Mouse (Mus musculus) heart, embryonic 10.5 days (tissue): ENCODE data around the gene Babam1. TPM values are rescaled to one million over a fixed set of nuclear protein-coding genes. Genes with fewer than 3 reads are reported as not detected.
A peak's percentile ranks its signal among the peaks of the same experiment; 100 is the strongest.

Source experiments
- DNase-seq: peaks from one replicate; pipeline ENCODE4 v3.0.0-alpha.2; 2017; ENCODE audit warnings: low spot score
- H3K27ac ChIP-seq: fragments of 300-500 bp; sonication (generic); 2 replicates; pipeline ENCODE4 v1.5.1; 2016; ENCODE audit warnings: mild to moderate bottlenecking
- H3K27me3 ChIP-seq: fragments of 300-500 bp; sonication (generic); 2 replicates; pipeline ENCODE4 v1.6.1; 2016; ENCODE audit warnings: mild to moderate bottlenecking; ENCODE audit not compliant: poor library complexity, insufficient read depth, severe bottlenecking
- H3K36me3 ChIP-seq: fragments of 300-500 bp; sonication (generic); 2 replicates; pipeline ENCODE4 v1.6.1; 2016; ENCODE audit warnings: mild to moderate bottlenecking, moderate library complexity
- H3K4me1 ChIP-seq: fragments of 300-500 bp; sonication (generic); 2 replicates; pipeline ENCODE4 v1.6.1; 2016; ENCODE audit warnings: mild to moderate bottlenecking
- H3K4me3 ChIP-seq: fragments of 300-500 bp; sonication (generic); 2 replicates; pipeline ENCODE4 v1.5.1; 2016; ENCODE audit warnings: mild to moderate bottlenecking, moderate library complexity
- H3K9me3 ChIP-seq: fragments of 300-500 bp; sonication (generic); 2 replicates; pipeline ENCODE4 v1.6.1; 2016; ENCODE audit warnings: mild to moderate bottlenecking, moderate library complexity
- WGBS: fragments of 180-500 bp; shearing (Covaris S2); methylation state at CpG from one replicate; pipeline ENCODE4 v1.1.7; 2016; 5-methylcytosine and 5-hydroxymethylcytosine counted together
- polyA plus RNA-seq: library from polyadenylated mRNA; unstranded; fragments of >200 nt; fragmentation: Nextera tagmentation; extraction: Ambion mirVana; gene quantifications from 2 replicates; pipeline ENCODE4 v1.2.1, GENCODE M21; 2016

Babam1 gene
- polyA plus RNA-seq, 1 experiment from 2014 or later = 111 TPM

- no peak for DNase-seq
- H3K27me3 ChIP-seq = no peaks in the 10 kb centered on the region
- no peaks in the 10 kb centered on the region for H3K36me3 ChIP-seq
- H3K4me1 ChIP-seq = peaks cover 22% of the 10 kb centered on the region
- 67% methylated on average over 12 of the region's 12 CpGs for WGBS
- no peaks in the 10 kb centered on the region for H3K9me3 ChIP-seq
- no peak overlapping the region for H3K4me3 ChIP-seq
- H3K27ac ChIP-seq = peak overlapping the region; percentile 37; the same call in 1 of the 2 replicates
Measured at GRCm38 (mm10) chr8:71385212-71385835, 11.3 kb upstream of the Babam1 start.

- Histone ChIP-seq H3K4me1 (peaks cover 16% of the 10 kb centered on the region), H3K36me3 (no peaks in the 10 kb centered on the region), H3K27ac (no peak overlapping the region), H3K4me3 (no peak overlapping the region), H3K27me3 (no peaks in the 10 kb centered on the region), H3K9me3 (no peaks in the 10 kb centered on the region)
- 47% methylated on average over 1 of the region's 1 CpGs for WGBS
- no peak for DNase-seq
Measured at GRCm38 (mm10) chr8:71388267-71388666, 8.4 kb upstream of the Babam1 start.

GRCm38 (mm10) chr8:71391696-71392095, 5.0 kb upstream of the Babam1 start:
- WGBS = 82% methylated on average over 2 of the region's 2 CpGs

GRCm38 (mm10) chr8:71392391-71392790, 4.3 kb upstream of the Babam1 start:
- H3K27me3 ChIP-seq = peaks cover 5% of the 10 kb centered on the region; the same call in 1 of the 2 replicates
- no peak for DNase-seq

More at GRCm38 (mm10) chr8:71391696-71392095, 5.0 kb upstream of the Babam1 start:
- Histone ChIP-seq H3K27me3 (peaks cover 5% of the 10 kb centered on the region; the same call in 1 of the 2 replicates), H3K4me1 (peaks cover 22% of the 10 kb centered on the region), H3K27ac (no peak overlapping the region), H3K4me3 (no peak overlapping the region), H3K36me3 (no peaks in the 10 kb centered on the region), H3K9me3 (no peaks in the 10 kb centered on the region)
- DNase-seq = no peak

GRCm38 (mm10) chr8:71392871-71393270, 3.8 kb upstream of the Babam1 start:
- peaks cover 5% of the 10 kb centered on the region; the same call in 1 of the 2 replicates for H3K27me3 ChIP-seq
- WGBS = 14% methylated on average over 3 of the region's 3 CpGs
- peak overlapping the region; percentile 31 for H3K4me3 ChIP-seq
- DNase-seq = no peak
- H3K9me3 ChIP-seq = no peaks in the 10 kb centered on the region
- no peak overlapping the region for H3K27ac ChIP-seq
- peaks cover 32% of the 10 kb centered on the region for H3K4me1 ChIP-seq
- no peaks in the 10 kb centered on the region for H3K36me3 ChIP-seq

More at GRCm38 (mm10) chr8:71392391-71392790, 4.3 kb upstream of the Babam1 start:
- Histone ChIP-seq H3K27ac (no peak overlapping the region), H3K4me1 (peaks cover 27% of the 10 kb centered on the region), H3K4me3 (no peak overlapping the region), H3K36me3 (no peaks in the 10 kb centered on the region), H3K9me3 (no peaks in the 10 kb centered on the region)
- 74% methylated on average over 5 of the region's 5 CpGs for WGBS

- Histone ChIP-seq H3K36me3 (peaks cover 12% of the 10 kb centered on the region), H3K9me3 (no peaks in the 10 kb centered on the region), H3K27ac (peak overlapping the region; percentile 85; the same call in 1 of the 2 replicates), H3K27me3 (peaks cover 5% of the 10 kb centered on the region; the same call in 1 of the 2 replicates), H3K4me3 (no peak overlapping the region), H3K4me1 (peaks cover 32% of the 10 kb centered on the region)
- no peak for DNase-seq
- WGBS = 71% methylated on average over 7 of the region's 7 CpGs
Measured at GRCm38 (mm10) chr8:71394481-71394880, 2.2 kb upstream of the Babam1 start.

GRCm38 (mm10) chr8:71395071-71395470, 1.6 kb upstream of the Babam1 start:
- no peak for DNase-seq
- H3K27ac ChIP-seq = peak overlapping the region; percentile 85; the same call in 1 of the 2 replicates
- H3K36me3 ChIP-seq = peaks cover 17% of the 10 kb centered on the region
- no peak overlapping the region for H3K4me3 ChIP-seq
- peaks cover 32% of the 10 kb centered on the region for H3K4me1 ChIP-seq
- H3K27me3 ChIP-seq = peaks cover 5% of the 10 kb centered on the region; the same call in 1 of the 2 replicates
- no peaks in the 10 kb centered on the region for H3K9me3 ChIP-seq
- 78% methylated on average over 10 of the region's 10 CpGs for WGBS

GRCm38 (mm10) chr8:71395629-71396028, 1.0 kb upstream of the Babam1 start, which contains the start of gene Ushbp1:
Gene Ushbp1, minus strand, starts transcription at chr8:71395802.
- WGBS = 66% methylated on average over 9 of the region's 9 CpGs
- peak within 1 kb of the TSS; percentile 85 for H3K27ac ChIP-seq
- H3K36me3 ChIP-seq = peaks cover 21% of the 10 kb centered on the region
- peaks cover 5% of the 10 kb centered on the region; the same call in 1 of the 2 replicates for H3K27me3 ChIP-seq
- no peak for DNase-seq
- H3K4me1 ChIP-seq = peaks cover 32% of the 10 kb centered on the region
- peak within 1 kb of the TSS; percentile 81 for H3K4me3 ChIP-seq
- H3K9me3 ChIP-seq = no peaks in the 10 kb centered on the region

- H3K27me3 ChIP-seq = peaks cover 5% of the 10 kb centered on the region; the same call in 1 of the 2 replicates
- no peaks in the 10 kb centered on the region for H3K9me3 ChIP-seq
- H3K27ac ChIP-seq = no peak overlapping the region
- peak overlapping the region; percentile 81 for H3K4me3 ChIP-seq
- H3K4me1 ChIP-seq = peaks cover 29% of the 10 kb centered on the region
- H3K36me3 ChIP-seq = peaks cover 25% of the 10 kb centered on the region
- WGBS = 82% methylated on average over 12 of the region's 12 CpGs
- no peak for DNase-seq
Measured at GRCm38 (mm10) chr8:71397701-71398100, 1.0 kb downstream of the Babam1 start.

- 89% methylated on average over 2 of the region's 2 CpGs for WGBS
- no peaks in the 10 kb centered on the region for H3K9me3 ChIP-seq
- H3K4me1 ChIP-seq = peaks cover 34% of the 10 kb centered on the region
- peak; percentile 69 for DNase-seq
- no peak overlapping the region for H3K27ac ChIP-seq
- no peak overlapping the region for H3K4me3 ChIP-seq
- no peaks in the 10 kb centered on the region for H3K27me3 ChIP-seq
- peaks cover 25% of the 10 kb centered on the region for H3K36me3 ChIP-seq
Measured at GRCm38 (mm10) chr8:71400826-71401225, 4.2 kb downstream of the Babam1 start.

- Histone ChIP-seq H3K27ac (no peak overlapping the region), H3K4me3 (no peak overlapping the region), H3K27me3 (no peaks in the 10 kb centered on the region), H3K36me3 (peaks cover 25% of the 10 kb centered on the region), H3K9me3 (no peaks in the 10 kb centered on the region), H3K4me1 (peaks cover 37% of the 10 kb centered on the region)
- DNase-seq = peak; percentile 69
Measured at GRCm38 (mm10) chr8:71401454-71401853, 4.8 kb downstream of the Babam1 start.

GRCm38 (mm10) chr8:71402446-71402964, 5.8 kb downstream of the Babam1 start:
- WGBS = 89% methylated on average over 9 of the region's 9 CpGs
- H3K27me3 ChIP-seq = no peaks in the 10 kb centered on the region
- no peak overlapping the region for H3K4me3 ChIP-seq
- peak; percentile 58 for DNase-seq
- H3K4me1 ChIP-seq = peaks cover 34% of the 10 kb centered on the region
- no peaks in the 10 kb centered on the region for H3K9me3 ChIP-seq
- H3K27ac ChIP-seq = no peak overlapping the region
- H3K36me3 ChIP-seq = peaks cover 30% of the 10 kb centered on the region

GRCm38 (mm10) chr8:71403107-71403885, 6.6 kb downstream of the Babam1 start:
- peaks cover 31% of the 10 kb centered on the region for H3K4me1 ChIP-seq
- H3K4me3 ChIP-seq = no peak overlapping the region
- 66% methylated on average over 6 of the region's 6 CpGs for WGBS
- no peak overlapping the region for H3K27ac ChIP-seq
- peak; percentile 71 for DNase-seq
- H3K36me3 ChIP-seq = peaks cover 36% of the 10 kb centered on the region
- H3K27me3 ChIP-seq = no peaks in the 10 kb centered on the region
- H3K9me3 ChIP-seq = no peaks in the 10 kb centered on the region
